Mouse (Mus musculus) bone marrow, adult 2 months (tissue): ENCODE data around the gene Abhd12. TPM values are rescaled to one million over a fixed set of nuclear protein-coding genes. Genes with fewer than 3 reads are reported as not detected.

Experiments
- H3K27ac ChIP-seq: fragments of 200-500 bp; 2 replicates; pipeline ENCODE4 v1.5.1; 2012; ENCODE audit warnings: low read depth, mild to moderate bottlenecking, control low read depth, inconsistent platforms, low read length; ENCODE audit not compliant: control insufficient read depth, poor library complexity, insufficient read depth
- H3K4me1 ChIP-seq: fragments of 200-500 bp; 2 replicates; pipeline ENCODE4 v1.6.1; 2011; ENCODE audit warnings: low read length; ENCODE audit not compliant: control insufficient read depth, insufficient read depth
- H3K4me3 ChIP-seq: fragments of 200-500 bp; replicated peaks from 2 replicates; pipeline ENCODE3; 2011; ENCODE audit warnings: mild to moderate bottlenecking, low read depth, low read length, control low read depth; ENCODE audit not compliant: control insufficient read depth
- CTCF ChIP-seq: fragments of 200-500 bp; IDR thresholded peaks from 2 replicates; pipeline ENCODE4 v1.5.1; 2011; ENCODE audit warnings: low read length, control low read depth; ENCODE audit not compliant: control insufficient read depth, insufficient read depth
- POLR2A ChIP-seq: fragments of 200-500 bp; IDR thresholded peaks from 2 replicates; pipeline ENCODE4 v1.6.1; 2011; ENCODE audit warnings: low read depth, mild to moderate bottlenecking, control low read depth, low read length, borderline replicate concordance; ENCODE audit not compliant: control insufficient read depth
- WGBS: fragments of 180-500 bp; shearing (Covaris S2); methylation state at CpG from one replicate; pipeline ENCODE4 v1.1.7; 2018; 5-methylcytosine and 5-hydroxymethylcytosine counted together
- polyA plus RNA-seq: library from polyadenylated mRNA; stranded (reverse); fragments of >200 nt; gene quantifications from 2 replicates; pipeline ENCODE4 v1.2.4, GENCODE M21; 2011; ENCODE audit warnings: low replicate concordance; ENCODE audit not compliant: missing spikeins, insufficient read depth, insufficient read length

Abhd12 gene
- polyA plus RNA-seq, 1 experiment = 31.7 TPM

GRCm38 (mm10) chr2:150900341-150900740, 4.2 kb downstream of the Abhd12 start:
- H3K4me3 ChIP-seq = no peak overlapping the region
- WGBS = 91% methylated on average over 6 of the region's 6 CpGs
- peaks cover 2% of the 10 kb centered on the region; the same call in 1 of the 2 replicates for H3K4me1 ChIP-seq
- TF ChIP-seq CTCF (no peak), POLR2A (no peak)
- no peak overlapping the region for H3K27ac ChIP-seq

GRCm38 (mm10) chr2:150895691-150896252, 8.8 kb downstream of the Abhd12 start:
- H3K27ac ChIP-seq = no peak overlapping the region; the same call in 1 of the 2 replicates
- 80% methylated on average over 7 of the region's 7 CpGs for WGBS
- peaks cover 1% of the 10 kb centered on the region; the same call in 1 of the 2 replicates for H3K4me1 ChIP-seq
- no peak for TF ChIP-seq POLR2A
- TF ChIP-seq CTCF = no peak
- H3K4me3 ChIP-seq = no peak overlapping the region

- Histone ChIP-seq H3K4me3 (no peak overlapping the region), H3K27ac (no peak overlapping the region), H3K4me1 (peaks cover 1% of the 10 kb centered on the region; the same call in 1 of the 2 replicates)
- TF ChIP-seq CTCF (no peak), POLR2A (no peak)
- WGBS = 76% methylated on average over 2 of the region's 2 CpGs
Observed at GRCm38 (mm10) chr2:150894617-150895267, 9.8 kb downstream of the Abhd12 start.

- WGBS = 62% methylated on average over 2 of the region's 2 CpGs
- no peak for TF ChIP-seq CTCF
- TF ChIP-seq POLR2A = no peak
- no peaks in the 10 kb centered on the region; the same call in 1 of the 2 replicates for H3K4me1 ChIP-seq
- H3K4me3 ChIP-seq = no peak overlapping the region
- no peak overlapping the region for H3K27ac ChIP-seq
Observed at GRCm38 (mm10) chr2:150887370-150887769, 17.2 kb downstream of the Abhd12 start.

- no peaks in the 10 kb centered on the region; the same call in 1 of the 2 replicates for H3K4me1 ChIP-seq
- TF ChIP-seq POLR2A = no peak
- no peak for TF ChIP-seq CTCF
Observed at GRCm38 (mm10) chr2:150886315-150886714, 18.2 kb downstream of the Abhd12 start.

GRCm38 (mm10) chr2:150885814-150886213, 18.7 kb downstream of the Abhd12 start:
- no peak for TF ChIP-seq POLR2A
- no peak overlapping the region for H3K4me3 ChIP-seq
- no peak overlapping the region for H3K27ac ChIP-seq
- 76% methylated on average over 1 of the region's 1 CpGs for WGBS
- no peaks in the 10 kb centered on the region; the same call in 1 of the 2 replicates for H3K4me1 ChIP-seq

More at GRCm38 (mm10) chr2:150886315-150886714, 18.2 kb downstream of the Abhd12 start:
- H3K27ac ChIP-seq = no peak overlapping the region
- no peak overlapping the region for H3K4me3 ChIP-seq

- TF ChIP-seq POLR2A (no peak), CTCF (no peak)
- Histone ChIP-seq H3K27ac (no peak overlapping the region), H3K4me1 (no peaks in the 10 kb centered on the region; the same call in 1 of the 2 replicates), H3K4me3 (no peak overlapping the region)
- 88% methylated on average over 1 of the region's 1 CpGs for WGBS
Observed at GRCm38 (mm10) chr2:150884779-150885110, 19.8 kb downstream of the Abhd12 start.

- H3K4me3 ChIP-seq = no peak overlapping the region
- H3K4me1 ChIP-seq = no peaks in the 10 kb centered on the region; the same call in 1 of the 2 replicates
- 88% methylated on average over 8 of the region's 8 CpGs for WGBS
- no peak for TF ChIP-seq CTCF
- no peak for TF ChIP-seq POLR2A
- H3K27ac ChIP-seq = no peak overlapping the region
Observed at GRCm38 (mm10) chr2:150884075-150884778, 20.3 kb downstream of the Abhd12 start.
